Mouse (Mus musculus) ES-Bruce4 (cell line): ENCODE measurements around the gene Iah1.

Experiments used
- CTCF ChIP-seq: IDR thresholded peaks from one replicate; pipeline ENCODE4 v1.8.1; 2011; ENCODE audit warnings: low read depth, low read length
- POLR2A ChIP-seq: IDR thresholded peaks from one replicate; pipeline ENCODE4 v1.8.1; 2011; ENCODE audit warnings: low read length; ENCODE audit not compliant: insufficient read depth

GRCm38 (mm10) chr12:21286712-21287650 is 29.2 kb upstream of the Iah1 start:
- TF ChIP-seq CTCF (no peak), POLR2A (no peak)
